In the genomic region with DNA sequence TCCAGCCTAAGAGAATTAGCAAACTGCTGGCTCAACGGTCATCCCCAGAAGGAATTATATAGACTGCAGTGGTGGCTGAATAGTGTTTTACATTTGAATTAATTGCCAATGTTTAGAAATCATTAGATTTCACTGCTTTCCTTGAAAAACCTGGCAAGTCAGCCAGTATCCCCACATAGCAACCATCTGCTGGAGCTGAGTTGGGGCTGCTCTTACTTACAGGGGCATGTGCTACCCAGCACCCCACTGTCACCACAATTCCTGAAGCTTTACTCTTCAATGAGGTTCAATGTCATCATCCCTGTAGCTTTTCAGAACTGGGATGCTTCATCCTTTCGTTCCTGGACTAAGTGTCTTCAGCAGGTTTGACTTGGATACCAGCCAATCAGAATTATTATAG, we compare ENCODE assay signal across 6 mouse cellular contexts.
"Had no signal": no experiment of that assay in that cellular context is flagged by ENCODE, and none has a peak within 500 bp of the region (broad histone marks: within the 10 kb centered on the region; RNA-seq: fewer than 3 reads in every experiment).

No protein-coding gene starts in this region.

- DNase-seq: lung, postnatal 14 days; lung, postnatal 36 days; right cerebral cortex, postnatal 14 days; thymus, adult 2 months; thymus, postnatal 25 days; thymus, postnatal 4 days had no signal
